Mouse (Mus musculus): ENCODE measurements around the gene Gm9999.

The Gm9999 gene

DNA sequence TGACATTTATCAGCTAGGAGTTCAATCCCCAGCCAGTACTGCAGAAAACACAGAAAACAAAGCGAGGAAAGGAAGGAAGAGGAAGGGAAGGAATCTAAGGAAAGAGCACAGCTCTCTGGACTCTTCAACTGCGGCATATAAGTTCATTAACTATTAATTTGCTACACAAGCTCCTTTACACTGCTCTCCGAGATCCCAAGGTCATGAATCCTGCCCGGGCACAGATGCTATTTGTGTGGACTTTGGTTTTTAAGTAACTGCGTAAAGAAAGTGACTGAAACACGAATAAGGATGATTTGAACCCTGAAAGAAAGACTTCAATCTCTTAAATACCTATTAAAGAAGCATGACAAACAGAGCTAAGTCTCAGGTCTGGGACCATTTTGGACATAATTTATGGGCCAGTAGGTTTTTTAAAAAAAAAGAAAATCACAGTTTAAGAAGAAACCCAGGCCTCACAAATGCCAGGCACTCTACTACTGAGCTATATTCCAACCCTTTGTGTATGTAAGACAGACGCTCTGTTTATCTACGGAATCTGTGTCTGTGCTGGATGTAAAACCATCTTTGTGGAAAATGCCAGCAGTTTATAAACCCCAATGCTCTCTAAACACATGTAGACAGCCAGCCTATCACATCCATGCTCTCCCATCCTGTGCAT, 16.7 kb downstream of the Gm9999 start:
- in situ Hi-C loops (cut with MboI, MseI), result no loop called here

DNA sequence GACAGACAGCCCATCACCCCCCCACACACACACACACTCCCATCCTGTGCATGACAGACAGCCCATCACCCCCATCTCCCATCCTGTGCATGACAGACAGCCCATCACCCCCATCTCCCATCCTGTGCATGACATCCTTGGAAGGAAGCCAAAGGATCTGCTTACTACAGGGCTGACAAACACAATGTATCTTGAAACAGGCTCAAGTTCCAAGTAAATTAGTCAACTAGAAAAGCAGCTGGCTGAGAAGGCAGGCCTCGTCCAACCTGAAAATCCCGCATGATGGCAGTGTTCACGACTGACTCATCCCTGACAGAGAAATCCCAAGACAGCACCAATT, 17.2 kb downstream of the Gm9999 start:
- in situ Hi-C loops (cut with MboI, MseI), result no loop called here

DNA sequence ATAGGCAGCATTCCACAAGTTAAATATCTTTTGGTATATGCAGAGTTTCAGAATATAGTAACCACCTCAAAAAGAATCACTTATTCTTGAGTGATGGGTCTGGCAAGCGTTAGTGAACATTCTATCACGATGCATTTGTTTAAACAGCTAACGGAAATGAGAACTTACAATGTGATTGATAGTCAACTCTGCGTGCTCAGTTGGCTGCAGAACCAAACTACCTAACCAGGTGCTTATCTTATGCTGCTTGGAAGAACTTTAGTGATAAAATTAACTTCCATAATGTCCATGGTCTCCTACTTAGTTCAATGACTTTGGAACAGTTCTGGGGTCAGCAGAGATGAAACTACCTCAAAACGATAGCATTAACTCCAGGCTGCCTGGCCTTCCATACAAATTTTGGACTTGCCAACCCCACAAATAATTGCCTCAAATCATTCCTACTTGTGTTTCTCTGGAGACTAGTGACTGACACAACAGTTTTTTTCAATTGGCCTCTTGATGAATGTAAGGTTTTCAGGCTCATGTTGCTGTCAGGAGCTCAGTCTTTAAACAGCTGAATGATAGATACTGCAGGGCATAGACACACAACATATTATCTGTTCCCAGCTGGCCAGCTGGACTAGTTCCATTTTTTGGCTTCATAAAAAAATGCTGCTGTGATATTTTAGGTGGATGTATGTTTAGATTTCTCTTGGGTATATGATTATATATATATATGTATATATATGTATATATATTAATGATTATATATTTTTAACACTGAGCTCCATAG, 17.9 kb downstream of the Gm9999 start:
- in situ Hi-C loops (cut with MboI, MseI), result no loop called here

DNA sequence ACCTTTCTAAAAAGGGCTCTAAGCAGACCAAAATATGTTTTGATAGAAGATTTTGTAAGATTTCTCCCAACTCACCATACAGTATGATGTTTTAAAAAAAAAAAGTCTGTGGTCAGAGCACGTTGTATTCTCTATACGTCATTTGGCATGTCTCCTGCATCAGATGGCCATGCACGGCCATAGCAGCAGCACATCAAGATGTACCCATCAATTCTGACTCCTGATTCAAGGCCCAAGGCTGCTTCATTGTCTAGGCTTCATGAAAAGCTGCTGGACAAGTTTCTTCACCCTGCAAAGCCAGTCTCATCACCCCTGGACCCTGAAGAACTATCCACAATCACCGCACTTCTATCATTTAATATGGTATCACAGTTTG, 18.5 kb downstream of the Gm9999 start:
- in situ Hi-C loops (cut with MboI, MseI), result no loop called here

DNA sequence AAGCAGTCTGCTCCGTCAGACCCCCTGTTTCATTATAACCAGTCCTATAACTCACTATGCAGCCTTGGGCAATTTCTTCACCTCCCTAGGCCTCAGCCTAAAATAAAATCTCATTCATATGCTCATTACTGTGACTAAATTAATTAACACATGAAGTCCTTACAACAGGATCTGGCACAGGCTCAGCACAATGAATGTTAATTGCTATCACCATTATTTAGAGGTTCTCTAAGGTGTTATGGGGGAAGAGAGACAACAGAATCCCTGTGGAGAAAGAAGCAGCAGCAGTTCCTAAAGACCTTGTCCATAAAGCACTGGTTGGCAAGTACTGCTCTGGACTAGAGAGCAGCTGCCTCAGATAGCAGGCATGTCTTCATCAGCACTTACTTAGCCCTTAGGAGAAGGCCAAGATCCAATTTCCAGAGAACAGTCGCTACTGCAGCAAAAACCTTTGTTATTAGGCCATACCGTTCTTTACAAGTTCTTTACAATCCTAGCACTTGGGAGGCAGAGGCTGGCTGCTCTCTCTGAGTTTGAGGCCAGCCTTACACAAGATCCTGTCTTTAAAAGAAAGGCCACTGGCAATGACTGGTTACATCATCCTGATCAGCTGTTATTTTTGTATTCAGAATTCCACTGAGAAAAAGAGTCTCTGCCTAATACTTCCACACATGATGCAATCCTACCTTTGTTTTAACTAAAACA, 20.2 kb downstream of the Gm9999 start:
- in situ Hi-C loops (cut with MboI, MseI), result no loop called here

DNA sequence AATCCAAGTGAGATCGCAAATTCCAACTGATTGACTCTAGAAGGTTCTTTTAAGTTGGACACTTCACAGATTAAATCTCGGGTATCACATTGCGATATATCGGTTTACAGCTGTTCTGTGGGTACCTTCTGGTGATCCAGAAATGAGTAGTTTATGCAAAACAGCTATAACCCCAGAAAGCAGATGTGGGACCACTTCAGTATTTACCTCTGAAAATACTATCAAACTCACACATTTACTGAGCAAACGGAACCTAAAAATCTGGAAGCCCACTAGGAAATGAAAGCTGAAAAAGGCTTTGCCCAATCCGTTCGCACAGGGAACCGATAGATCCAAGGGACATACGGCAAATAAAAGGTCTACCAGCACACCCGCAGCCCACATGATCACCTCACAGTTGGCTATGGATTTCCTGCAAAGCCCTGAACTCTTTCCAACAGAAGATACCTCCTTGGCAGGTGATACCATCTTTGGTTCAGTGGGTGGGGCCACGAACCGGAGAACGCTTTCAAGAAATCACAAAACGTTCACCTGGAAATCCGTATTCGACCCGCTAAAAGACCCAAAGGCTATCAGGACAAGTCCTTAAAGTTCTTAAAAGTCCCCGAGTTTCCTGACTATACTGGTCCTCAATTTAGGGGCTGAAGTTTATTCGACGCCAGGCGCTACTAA, 23.9 kb downstream of the Gm9999 start:
- in situ Hi-C loops (cut with MboI, MseI), result loop anchor here (5.0 kb wide), 1 partner anchor 165 kb away; the partner anchor contains the start of gene Ldha

DNA sequence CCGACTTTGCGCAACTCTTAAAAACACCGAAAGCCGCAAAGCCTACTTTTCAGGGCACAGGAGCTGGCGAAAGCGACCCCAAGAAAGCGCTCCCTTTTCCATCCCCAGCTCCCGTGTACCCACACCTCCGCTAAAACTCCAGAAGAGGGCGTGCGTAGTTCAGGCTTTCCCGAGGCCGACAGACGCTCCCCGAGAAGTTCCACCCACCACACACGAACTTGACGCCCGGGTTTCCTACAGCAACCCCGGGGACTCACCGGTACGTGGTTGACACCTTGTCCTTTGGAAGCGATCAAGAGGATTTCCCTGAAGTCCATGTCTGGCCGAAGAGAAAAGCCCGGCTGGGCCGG, 24.4 kb downstream of the Gm9999 start:
- in situ Hi-C loops (cut with MboI, MseI), result loop anchor here (5.0 kb wide), 1 partner anchor 165 kb away; the partner anchor contains the start of gene Ldha

DNA sequence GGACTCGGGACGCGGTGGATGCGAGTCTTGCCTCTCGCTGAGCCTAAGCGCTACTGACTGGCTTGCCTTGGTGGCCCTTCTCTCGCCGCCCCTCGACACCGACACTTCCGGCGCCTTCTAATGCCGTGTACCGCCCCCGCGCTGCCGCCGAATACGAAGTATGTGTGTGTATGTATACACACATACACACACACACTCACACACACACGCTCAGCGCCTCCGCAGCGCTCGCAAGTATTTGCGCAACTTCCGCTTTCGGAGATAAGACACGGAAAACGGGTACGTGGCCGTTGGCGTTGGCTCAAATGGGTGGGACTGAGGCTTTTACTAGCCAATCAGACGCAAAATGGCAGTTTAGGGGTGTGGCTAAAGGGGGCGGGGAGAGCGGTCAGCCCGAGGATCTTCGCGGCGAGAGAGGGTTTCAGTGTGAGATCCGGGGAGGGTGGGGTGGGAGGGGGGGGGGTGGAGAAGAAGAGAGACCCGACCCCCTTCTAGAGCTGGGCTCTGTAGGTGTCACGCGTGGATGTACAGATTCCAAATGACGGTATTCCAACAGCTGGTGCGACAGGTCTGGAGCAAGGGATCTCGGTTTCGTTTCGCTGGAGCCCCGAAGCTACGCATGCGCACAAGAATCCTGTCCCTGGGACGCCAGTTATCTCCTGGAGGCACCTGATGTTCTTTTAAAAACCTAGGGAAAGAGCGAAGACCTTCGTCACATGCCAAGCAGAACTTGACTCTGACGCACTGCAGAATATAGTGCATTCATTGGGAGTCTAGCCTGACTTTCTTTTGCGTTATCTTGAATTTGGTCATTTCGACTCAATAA, 25.0 kb downstream of the Gm9999 start, which contains the start of gene Spty2d1:
Gene Spty2d1 (minus strand): TSS at position 244 of the 826 bp plus-strand sequence.
- in situ Hi-C loops (cut with MboI, MseI), result loop anchor here (5.0 kb wide), 1 partner anchor 166 kb away; the partner anchor contains the start of gene Ldha

DNA sequence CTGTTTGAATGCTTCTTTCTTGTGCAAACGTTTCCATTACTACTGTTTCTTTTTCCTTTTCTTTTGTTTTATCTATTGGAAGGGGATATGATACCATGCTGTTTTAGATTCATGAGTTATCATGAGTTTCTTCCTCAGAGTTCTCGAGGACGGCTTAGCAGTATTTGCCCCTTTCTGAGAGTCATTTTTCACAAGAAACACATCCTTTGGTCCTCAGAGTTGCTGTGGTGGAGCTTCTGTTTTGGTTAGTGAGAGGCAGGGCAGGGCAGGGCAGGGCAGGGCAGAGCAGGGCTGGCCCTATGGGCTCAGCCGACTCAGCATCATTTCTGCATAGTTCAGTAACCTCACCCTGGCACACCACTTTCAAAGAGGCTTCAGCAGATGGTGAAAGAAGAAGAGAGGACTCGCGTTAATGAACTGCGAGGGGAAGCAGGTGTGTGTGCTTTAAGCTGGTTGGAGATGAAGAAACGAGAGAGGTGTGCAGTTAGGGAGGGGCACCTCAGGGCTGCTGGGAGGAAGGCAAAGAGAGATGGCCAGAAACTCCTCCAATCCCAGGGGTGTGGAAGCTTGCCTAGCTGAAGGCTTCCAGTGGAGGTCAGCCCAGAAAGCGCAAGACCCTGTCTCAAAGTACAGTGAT, 29.9 kb downstream of the Gm9999 start:
- in situ Hi-C loops (cut with MboI, MseI), result no loop called here

DNA sequence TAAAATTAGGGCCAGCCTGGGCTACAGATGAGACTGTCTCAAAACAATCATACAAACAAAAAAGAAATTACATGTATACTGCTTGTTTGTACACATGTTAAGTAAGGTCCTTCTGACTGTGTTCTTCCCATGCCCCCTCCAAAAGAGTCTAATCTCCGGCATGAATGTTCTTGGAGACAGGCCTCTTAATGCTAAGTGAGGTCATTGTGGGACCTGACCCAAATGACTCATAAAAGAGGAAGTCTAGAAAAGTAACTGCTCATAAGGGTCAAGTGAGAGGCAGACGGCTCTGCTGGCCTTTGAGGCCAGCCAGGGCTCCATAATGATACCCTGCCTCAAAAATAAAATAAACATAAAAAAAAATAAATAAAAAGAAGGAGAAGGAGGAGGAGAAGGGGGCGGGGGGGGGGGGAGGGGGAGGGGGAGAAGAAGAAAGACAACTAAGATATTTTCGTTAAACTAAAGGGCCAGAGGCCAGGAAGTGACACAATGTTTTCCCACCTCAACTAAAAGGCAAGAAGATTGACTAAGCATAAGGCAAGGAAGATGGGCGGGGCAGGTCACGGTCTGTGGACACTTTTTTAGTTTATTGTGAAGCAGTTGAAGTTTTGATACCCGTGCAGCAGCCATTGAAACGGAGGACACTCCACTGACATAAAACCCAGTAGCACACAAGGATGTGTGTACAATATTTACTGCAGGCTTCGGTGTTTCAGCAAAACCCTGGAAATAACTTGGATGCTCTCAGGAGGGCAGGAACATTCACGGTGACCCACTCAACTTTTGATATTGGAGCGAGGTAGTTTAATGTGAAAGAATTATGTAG, 31.4 kb downstream of the Gm9999 start:
- in situ Hi-C loops (cut with MboI, MseI), result no loop called here

DNA sequence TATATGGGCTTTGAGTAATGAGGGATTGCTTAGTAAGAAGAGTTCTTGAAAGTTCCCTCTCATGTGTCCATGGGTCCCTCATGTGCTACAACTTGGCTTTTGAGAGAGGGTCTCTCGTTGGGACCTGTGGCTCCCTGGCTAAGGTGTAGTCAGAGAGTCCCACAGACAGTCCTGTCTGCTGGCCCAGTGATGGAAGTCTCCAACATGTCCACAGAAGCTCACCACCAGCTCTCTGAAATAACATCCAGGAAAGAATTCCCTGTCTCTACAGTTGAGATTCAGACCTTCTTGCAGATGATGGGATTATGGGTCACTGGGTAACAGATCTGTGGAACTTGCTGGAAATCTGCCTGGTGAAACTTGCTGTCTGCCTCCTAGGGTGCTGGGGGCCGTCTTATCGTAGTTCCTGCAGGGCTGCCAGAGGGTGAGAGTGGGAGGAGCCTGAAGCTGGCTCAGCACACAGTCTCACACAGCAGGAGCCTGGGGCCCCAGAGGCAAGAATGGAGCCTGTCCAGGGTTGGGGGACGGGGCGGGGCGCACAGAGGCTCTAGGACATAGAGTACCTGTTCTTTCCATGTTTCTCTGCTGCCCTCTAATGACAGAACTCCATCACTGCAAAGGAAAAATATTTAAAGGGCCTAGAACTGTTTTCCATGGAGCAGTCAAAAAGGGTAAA, 32.1 kb downstream of the Gm9999 start:
- in situ Hi-C loops (cut with MboI, MseI), result no loop called here

DNA sequence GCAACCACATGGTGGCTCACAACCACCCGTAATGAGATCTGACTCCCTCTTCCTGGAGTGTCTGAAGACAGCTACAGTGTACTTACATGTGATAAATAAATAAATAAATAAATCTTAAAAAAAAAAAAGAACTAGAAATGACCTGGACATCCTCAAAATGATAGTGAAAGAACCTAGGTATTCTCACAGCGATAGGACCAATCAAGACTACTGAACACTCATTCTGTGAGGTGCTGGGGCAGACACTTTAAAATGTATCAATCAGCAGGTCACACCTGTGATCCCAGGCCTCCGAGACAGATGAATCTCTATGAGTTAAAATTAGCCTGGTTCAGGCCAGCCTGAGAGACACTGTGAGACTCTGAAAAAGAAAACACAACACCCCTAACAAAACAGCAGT, 33.2 kb downstream of the Gm9999 start:
- in situ Hi-C loops (cut with MboI, MseI), result no loop called here

DNA sequence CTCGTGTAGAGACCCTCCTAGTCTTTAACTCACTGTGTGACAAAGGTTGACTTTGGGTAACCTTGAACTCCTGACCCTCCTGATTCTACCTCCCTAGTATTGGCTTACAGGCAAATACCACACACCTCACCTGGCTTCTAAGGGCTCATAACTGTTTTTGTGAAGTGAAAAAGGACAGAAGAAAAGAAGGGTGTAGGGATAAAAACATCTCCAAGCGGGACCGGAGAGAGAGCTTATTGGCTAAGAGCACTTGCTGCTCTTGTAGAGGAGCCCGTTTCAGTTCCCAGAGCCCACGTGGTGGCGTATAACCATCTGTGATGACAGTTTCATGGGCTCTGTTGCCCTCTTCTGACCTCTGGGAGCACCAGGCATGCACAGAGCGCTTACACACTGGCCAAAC, 33.8 kb downstream of the Gm9999 start:
- in situ Hi-C loops (cut with MboI, MseI), result no loop called here

DNA sequence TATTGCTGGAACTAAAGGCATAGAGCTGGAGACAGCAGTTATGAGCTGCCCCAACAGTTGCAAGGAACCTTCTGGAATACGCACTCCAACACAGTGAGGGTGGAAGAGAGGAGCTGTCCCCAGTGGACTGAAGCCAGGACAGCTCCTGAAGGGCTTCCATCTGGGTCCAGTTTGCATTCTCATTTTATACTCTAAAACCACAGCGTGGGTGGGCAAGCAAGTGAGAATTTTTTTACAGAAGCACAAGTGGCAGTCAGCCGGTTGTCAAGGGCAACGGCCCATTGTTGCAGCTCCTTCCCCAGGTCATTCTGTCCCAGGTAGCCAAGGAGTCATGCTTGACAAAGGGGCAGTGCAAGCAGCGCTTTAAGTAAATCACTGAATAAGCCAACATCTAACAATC, 36.3 kb downstream of the Gm9999 start:
- in situ Hi-C loops (cut with MboI, MseI), result loop anchor here (5.0 to 10.0 kb wide), 3 partner anchors 55 to 133 kb away; no protein-coding TSS in a partner anchor

DNA sequence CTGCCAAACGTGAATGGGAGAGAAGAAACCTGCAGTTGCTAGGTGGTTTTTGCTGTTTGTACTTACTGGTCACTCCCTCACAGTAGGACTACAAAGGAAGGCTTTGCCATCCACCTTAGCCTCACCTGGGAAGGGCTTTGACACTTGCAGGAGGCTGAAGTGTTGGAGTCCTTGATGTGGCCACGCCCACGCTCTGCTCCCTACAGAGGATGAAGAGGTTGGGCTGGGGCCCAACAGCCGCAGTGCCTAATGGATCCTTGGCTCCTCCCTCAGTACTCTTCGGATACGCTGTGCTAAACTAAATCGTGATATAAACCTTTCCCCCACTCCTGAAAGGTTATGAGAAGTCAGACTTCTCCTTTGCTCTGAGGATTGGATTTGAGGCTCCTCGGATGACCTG, 37.6 kb downstream of the Gm9999 start:
- in situ Hi-C loops (cut with MboI, MseI), result loop anchor here (5.0 to 10.0 kb wide), 3 partner anchors 54 to 131 kb away; no protein-coding TSS in a partner anchor

DNA sequence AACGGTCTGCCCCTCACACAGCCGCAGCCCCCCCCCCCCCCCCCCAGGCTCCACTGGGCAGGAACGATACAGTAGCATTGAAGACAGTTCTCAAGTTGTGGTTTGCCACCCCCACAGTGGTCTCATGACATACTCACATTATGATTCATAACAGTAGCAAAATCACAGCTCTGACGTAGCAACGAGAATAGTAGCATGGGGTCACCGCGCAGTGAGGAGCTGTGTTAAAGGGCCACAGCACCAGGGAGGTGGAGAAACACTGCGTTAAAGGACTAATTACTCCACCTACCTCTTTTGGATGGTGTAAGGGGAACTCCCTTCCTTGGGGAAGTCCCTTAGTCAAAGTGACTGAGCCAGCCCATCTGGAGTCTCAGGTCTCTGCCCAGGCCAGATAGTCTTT, 39.1 kb downstream of the Gm9999 start:
- in situ Hi-C loops (cut with MboI, MseI), result loop anchor here (5.0 to 10.0 kb wide), 3 partner anchors 52 to 130 kb away; no protein-coding TSS in a partner anchor

DNA sequence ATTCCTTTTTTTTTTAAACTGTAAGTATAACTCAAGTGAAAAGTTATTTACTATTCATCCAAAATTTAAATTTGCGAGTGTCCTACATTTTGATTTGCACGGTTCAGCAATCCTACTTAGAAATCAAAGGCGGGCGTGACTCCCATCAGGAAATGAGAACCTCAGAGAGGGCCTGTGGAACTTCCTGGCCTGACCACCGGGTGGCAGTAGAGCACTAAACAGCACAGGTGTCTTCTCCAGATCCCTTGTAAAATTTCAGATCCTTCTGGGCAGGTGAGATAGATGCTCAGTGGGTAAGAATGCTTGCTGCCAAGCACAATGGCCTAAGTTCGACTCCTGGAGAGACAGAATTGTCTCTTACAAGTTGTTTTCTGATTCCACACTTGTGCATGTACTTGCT, 40.1 kb downstream of the Gm9999 start:
- in situ Hi-C loops (cut with MboI, MseI), result loop anchor here (5.0 to 10.0 kb wide), 3 partner anchors 51 to 129 kb away; no protein-coding TSS in a partner anchor

DNA sequence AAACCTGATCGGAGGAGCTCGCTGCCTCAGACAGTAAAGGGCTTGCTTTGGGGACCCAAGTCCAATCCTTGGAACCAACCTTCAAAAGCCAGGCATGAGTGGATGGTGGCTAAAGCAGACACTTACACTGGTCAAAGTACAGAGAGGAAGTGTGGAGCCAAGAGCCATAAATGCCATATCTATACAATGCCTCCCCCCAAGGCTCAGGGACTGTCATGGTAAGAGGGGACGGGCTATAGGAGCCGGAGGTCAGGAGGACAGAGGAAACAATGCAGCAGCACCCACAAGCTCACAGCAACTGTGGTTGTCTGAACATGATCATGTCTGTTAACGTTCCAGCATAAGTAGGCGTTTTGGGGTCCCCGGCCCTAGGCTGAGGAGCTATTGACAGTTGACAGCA, 41.1 kb downstream of the Gm9999 start:
- in situ Hi-C loops (cut with MboI, MseI), result loop anchor here (5.0 to 10.0 kb wide), 3 partner anchors 50 to 128 kb away; no protein-coding TSS in a partner anchor

DNA sequence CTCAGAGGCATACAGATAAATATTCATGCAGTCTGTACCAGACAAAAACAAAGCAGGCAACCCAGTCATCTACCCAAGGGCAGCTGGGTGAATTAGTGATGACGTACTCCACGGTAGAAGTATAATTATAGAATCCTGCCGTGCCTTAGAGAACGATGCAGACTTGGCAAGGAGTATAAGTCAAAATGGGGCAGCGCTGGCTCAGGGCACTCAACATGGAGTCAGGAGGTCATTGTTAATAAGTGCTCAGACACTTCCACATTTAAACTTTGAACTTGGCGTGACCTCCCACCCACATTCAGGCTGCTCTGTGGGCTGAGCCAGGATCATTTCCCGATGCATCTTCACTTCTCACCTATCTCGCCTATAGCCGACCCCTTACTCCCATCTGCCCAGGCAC, 42.0 kb downstream of the Gm9999 start:
- in situ Hi-C loops (cut with MboI, MseI), result loop anchor here (10.0 kb wide), 1 partner anchor 49 kb away; no protein-coding TSS in a partner anchor

Data from regulatory T cell (primary cell).